Mouse (Mus musculus) MEL (cell line): ENCODE measurements around the gene Gpr15. TPM values are rescaled to one million over a fixed set of nuclear protein-coding genes. Genes with fewer than 3 reads are reported as not detected.

ENCODE experiments used
- polyA plus RNA-seq, 2 experiments: library from polyadenylated mRNA; stranded (reverse) in 1 of 2; unstranded in 1 of 2; fragments of >175 nt in 1 of 2; fragments of >200 nt in 1 of 2; gene quantifications; 2 replicates each; pipeline versions ENCODE4 v1.2.1 to v1.2.4; 2012; ENCODE audit warnings: low replicate concordance in 2 of 2, low read depth in 1 of 2; ENCODE audit not compliant: insufficient read length in 2 of 2, insufficient read depth in 1 of 2, missing spikeins in 1 of 2
- total RNA-seq: library from RNA; depleted of rRNA; stranded (reverse); fragments of 300-350 nt; gene quantifications from 2 replicates; pipeline ENCODE4 v1.2.3, GENCODE M21; 2012; rRNA removed

Gpr15 gene
- total and polyA plus RNA-seq, 3 experiments = not detected

Other genes starting within 250 kb of the Gpr15 start
- gene St3gal6, start 194.8 kb downstream of the Gpr15 start, total RNA-seq = 2.5 and 4.0 TPM in 2 replicates
- 1 to 10 TPM in 1 of 2 experiments, not detected in 1; 8.9 TPM for gene St3gal6, start 194.8 kb downstream of the Gpr15 start, polyA plus RNA-seq
- not detected in 2 replicates for gene Gm813, start 102.1 kb downstream of the Gpr15 start, total RNA-seq
- gene Gm813, start 102.1 kb downstream of the Gpr15 start, polyA plus RNA-seq = not detected
- 4.3 and 7.5 TPM in 2 replicates for gene E330017A01Rik, start 80.3 kb downstream of the Gpr15 start, total RNA-seq
- 1 to 10 TPM in 1 of 2 experiments, not detected in 1; 8.2 TPM for gene E330017A01Rik, start 80.3 kb downstream of the Gpr15 start, polyA plus RNA-seq
- 159 and 204 TPM in 2 replicates for gene Cpox, start 48.8 kb downstream of the Gpr15 start, total RNA-seq
- 100 to 1,000 TPM; 110 to 421 TPM for gene Cpox, start 48.8 kb downstream of the Gpr15 start, polyA plus RNA-seq
- gene Cldnd1, start 8.8 kb upstream of the Gpr15 start, total RNA-seq = 16.9 and 18.5 TPM in 2 replicates
- gene Cldnd1, start 8.8 kb upstream of the Gpr15 start, polyA plus RNA-seq = 10 to 100 TPM in 1 of 2 experiments, not detected in 1; 34.3 TPM
- not detected in 2 replicates for gene Olfr172, start 44.1 kb upstream of the Gpr15 start, total RNA-seq
- not detected for gene Olfr172, start 44.1 kb upstream of the Gpr15 start, polyA plus RNA-seq
- gene Olfr173, start 81.2 kb upstream of the Gpr15 start, total RNA-seq = not detected in 2 replicates
- gene Olfr173, start 81.2 kb upstream of the Gpr15 start, polyA plus RNA-seq = not detected
- gene Olfr175-ps1, start 107.7 kb upstream of the Gpr15 start, total RNA-seq = not detected in 2 replicates
- gene Olfr175-ps1, start 107.7 kb upstream of the Gpr15 start, polyA plus RNA-seq = not detected
- gene Olfr177, start 155.7 kb upstream of the Gpr15 start, total RNA-seq = 0.08 TPM in 1 of 2 replicates, not detected in the other
- not detected for gene Olfr177, start 155.7 kb upstream of the Gpr15 start, polyA plus RNA-seq
- gene Olfr178, start 173.0 kb upstream of the Gpr15 start, total RNA-seq = 1.2 and 3.0 TPM in 2 replicates
- gene Olfr178, start 173.0 kb upstream of the Gpr15 start, polyA plus RNA-seq = 1 to 10 TPM in 1 of 2 experiments, not detected in 1; 3.5 TPM
- 0.12 TPM in 1 of 2 replicates, not detected in the other for gene Olfr181, start 209.7 kb upstream of the Gpr15 start, total RNA-seq
- gene Olfr181, start 209.7 kb upstream of the Gpr15 start, polyA plus RNA-seq = not detected
- 0.50 TPM in 1 of 2 replicates, not detected in the other for gene Olfr180, start 210.3 kb upstream of the Gpr15 start, total RNA-seq
- 1 to 10 TPM in 1 of 2 experiments, not detected in 1; 1.1 TPM for gene Olfr180, start 210.3 kb upstream of the Gpr15 start, polyA plus RNA-seq